8 mouse cellular contexts compared by ENCODE assay signal in genomic region chr14:100558378-100558777, GRCm38 (mm10).
DNase-seq lines count a peak whose midpoint lies in the region; ATAC-seq lines count a peak whose summit lies in the region.

No protein-coding gene starts in this region.

- no peaks in the 10 kb centered on the region for H3K36me3 ChIP-seq in lung, embryonic 15.5 days
- H3K36me3 ChIP-seq in embryonic facial prominence, embryonic 13.5 days: no peaks in the 10 kb centered on the region
- no peaks in the 10 kb centered on the region for H3K36me3 ChIP-seq in heart, embryonic 14.5 days (ENCODE audit: control insufficient read depth, insufficient read depth, low read length)
- H3K36me3 ChIP-seq in limb, embryonic 10.5 days: no peaks in the 10 kb centered on the region

- no peak for DNase-seq in lung, adult 18-20 months
- peak; percentile 52 for DNase-seq in limb, embryonic 10.5 days (ENCODE audit: low spot score)
- peak; percentile 55 for DNase-seq in ovary, postnatal 36 days (ENCODE audit: low spot score)
- no peak for DNase-seq in spleen, postnatal 36 days (ENCODE audit: low spot score in 2 of 2)
- no peak for DNase-seq in spleen, postnatal 4 days (ENCODE audit: low spot score in 2 of 2)

- peak; percentile 75; the same call in 1 of the 2 replicates for ATAC-seq in lung, embryonic 15.5 days (ENCODE audit: borderline replicate concordance, extremely low read depth, low FRiP score, low TSS enrichment)
- no peak for ATAC-seq in embryonic facial prominence, embryonic 13.5 days (ENCODE audit: insufficient number of reproducible peaks, insufficient read depth, low FRiP score, low TSS enrichment, low read depth)
- no peak; the same call in 1 of the 2 replicates for ATAC-seq in heart, embryonic 14.5 days (ENCODE audit: insufficient number of reproducible peaks, insufficient read depth, low FRiP score, low read depth)

- H3K9me3 ChIP-seq in lung, embryonic 15.5 days: no peaks in the 10 kb centered on the region
- H3K9me3 ChIP-seq in embryonic facial prominence, embryonic 13.5 days: no peaks in the 10 kb centered on the region
- H3K9me3 ChIP-seq in heart, embryonic 14.5 days (ENCODE audit: control insufficient read depth, low read length): no peaks in the 10 kb centered on the region
- no peaks in the 10 kb centered on the region for H3K9me3 ChIP-seq in limb, embryonic 10.5 days (replicated peaks)

- 0 out of 2 replicates have a peak overlapping the region, but pooled peaks have one; percentile 8 for H3K4me2 ChIP-seq in lung, embryonic 15.5 days
- peak overlapping the region; percentile 33 for H3K4me2 ChIP-seq in embryonic facial prominence, embryonic 13.5 days
- peak overlapping the region; percentile 49 for H3K4me2 ChIP-seq in heart, embryonic 14.5 days (ENCODE audit: low read length)

- H3K9ac ChIP-seq in lung, embryonic 15.5 days: no peak overlapping the region
- H3K9ac ChIP-seq in embryonic facial prominence, embryonic 13.5 days: no peak overlapping the region
- 0 out of 2 replicates have a peak overlapping the region, but pooled peaks have one; percentile 12 for H3K9ac ChIP-seq in heart, embryonic 14.5 days (ENCODE audit: low read length)

- 3% methylated on average over 4 of the region's 4 CpGs for WGBS in lung, embryonic 15.5 days
- under 1% methylated on average over 4 of the region's 4 CpGs for WGBS in embryonic facial prominence, embryonic 13.5 days
- WGBS in heart, embryonic 14.5 days: 4% methylated on average over 4 of the region's 4 CpGs
- 34% methylated on average over 4 of the region's 4 CpGs for WGBS in limb, embryonic 10.5 days

- H3K27me3 ChIP-seq in lung, embryonic 15.5 days: no peaks in the 10 kb centered on the region
- H3K27me3 ChIP-seq in embryonic facial prominence, embryonic 13.5 days: no peaks in the 10 kb centered on the region
- H3K27me3 ChIP-seq in heart, embryonic 14.5 days (ENCODE audit: control insufficient read depth, insufficient read depth, low read length): no peaks in the 10 kb centered on the region
- H3K27me3 ChIP-seq in limb, embryonic 10.5 days (ENCODE audit: low read depth, poor library complexity, severe bottlenecking): no peaks in the 10 kb centered on the region

- H3K4me3 ChIP-seq in lung, embryonic 15.5 days: no peak overlapping the region
- H3K4me3 ChIP-seq in embryonic facial prominence, embryonic 13.5 days: no peak overlapping the region
- no peak overlapping the region; a peak in 1 of 4 replicates for H3K4me3 ChIP-seq in heart, embryonic 14.5 days (ENCODE audit: control insufficient read depth in 1 of 2, insufficient read depth in 1 of 2, low read depth in 1 of 2, low read length in 2 of 2)
- H3K4me3 ChIP-seq in limb, embryonic 10.5 days: no peak overlapping the region

- H3K4me1 ChIP-seq in lung, embryonic 15.5 days: 0 out of 2 replicates have a peak, but pooled peaks cover 5% of the 10 kb centered on the region
- H3K4me1 ChIP-seq in embryonic facial prominence, embryonic 13.5 days: peaks cover 4% of the 10 kb centered on the region
- H3K4me1 ChIP-seq in heart, embryonic 14.5 days (ENCODE audit: control insufficient read depth in 2 of 2, insufficient read depth in 2 of 2, low read length in 2 of 2): peaks cover 4 to 7% of the 10 kb centered on the region in 2 experiments; a peak in 2 of 4 replicates
- H3K4me1 ChIP-seq in limb, embryonic 10.5 days: peaks cover 9% of the 10 kb centered on the region

- no peak overlapping the region for H3K27ac ChIP-seq in lung, embryonic 15.5 days
- no peak overlapping the region for H3K27ac ChIP-seq in embryonic facial prominence, embryonic 13.5 days
- H3K27ac ChIP-seq in heart, embryonic 14.5 days (replicated peaks in 1 of 2; ENCODE audit: control insufficient read depth in 1 of 2, insufficient read depth in 1 of 2, low read depth in 2 of 2, low read length in 2 of 2): 0 out of 4 replicates have a peak overlapping the region, but pooled peaks of 1 of the 2 experiments have one; percentile 26
- no peak overlapping the region for H3K27ac ChIP-seq in limb, embryonic 10.5 days

Comparison
In these comparisons a context has a peak if more than half of its experiments do, and no peak if none do; other contexts are left out.
1. DNase-seq: peak in limb, embryonic 10.5 days (single experiment) and ovary, postnatal 36 days (single experiment); none in lung, adult 18-20 months (0 of 2), spleen, postnatal 36 days (0 of 2) and spleen, postnatal 4 days (0 of 2).
2. Peak in every context shown above with its lines, with median percentiles within 50 percentile points of each other: H3K4me2 ChIP-seq.